Mouse (Mus musculus) gonadal fat pad, adult 2 months (tissue): ENCODE measurements around the gene Ppil6. TPM values are rescaled to one million over a fixed set of nuclear protein-coding genes. Genes with fewer than 3 reads are reported as not detected.

Experiments used
- polyA plus RNA-seq: library from polyadenylated mRNA; depleted of rRNA; stranded (reverse); fragments of >200 nt; gene quantifications from 2 replicates; pipeline ENCODE4 v1.2.3, GENCODE M21; 2012; rRNA removed

Ppil6 gene
- polyA plus RNA-seq, 1 experiment = 1.4 TPM

Other genes with a start within 250 kb of the Ppil6 start
- gene Fig4, start 187.2 kb upstream of the Ppil6 start, polyA plus RNA-seq = 13.7 and 14.4 TPM in 2 replicates
- 0.22 and 0.42 TPM in 2 replicates for gene Ak9, start 186.5 kb upstream of the Ppil6 start, polyA plus RNA-seq
- gene Zbtb24, start 40.1 kb upstream of the Ppil6 start, polyA plus RNA-seq = 14.3 and 15.3 TPM in 2 replicates
- gene Mical1, start 14.1 kb upstream of the Ppil6 start, polyA plus RNA-seq = 15.1 and 19.9 TPM in 2 replicates
- 80.8 and 84.8 TPM in 2 replicates for gene Smpd2, start 70 bp upstream of the Ppil6 start, polyA plus RNA-seq
- 181 and 216 TPM in 2 replicates for gene Cd164, start 29.0 kb downstream of the Ppil6 start, polyA plus RNA-seq
- 4.6 and 5.1 TPM in 2 replicates for gene Ccdc162, start 226.2 kb downstream of the Ppil6 start, polyA plus RNA-seq